Mouse (Mus musculus) intestine, postnatal 0 days (tissue): Measurements from ENCODE around the gene Slc6a9. TPM values are rescaled to one million over a fixed set of nuclear protein-coding genes. Genes with fewer than 3 reads are reported as not detected.

ENCODE experiments used
- ATAC-seq: fragments of 200-750 bp; cut with Nextera tagmentation; 2 replicates; pipeline ENCODE4 v1.8.0; 2017; ENCODE audit warnings: mild to moderate bottlenecking, moderate TSS enrichment, moderate library complexity
- H3K27ac ChIP-seq: fragments of 300-500 bp; sonication (generic); 2 replicates; pipeline ENCODE4 v1.5.1; 2014; ENCODE audit warnings: mild to moderate bottlenecking, low read depth, low read length, moderate library complexity
- H3K27me3 ChIP-seq: fragments of 300-500 bp; sonication (generic); replicated peaks from 2 replicates; pipeline ENCODE4 v1.6.1; 2014; ENCODE audit warnings: low read length, mixed read lengths; ENCODE audit not compliant: control insufficient read depth, insufficient read depth
- H3K36me3 ChIP-seq: fragments of 300-500 bp; sonication (generic); 2 replicates; pipeline ENCODE4 v1.6.1; 2014; ENCODE audit warnings: mild to moderate bottlenecking, moderate library complexity; ENCODE audit not compliant: control insufficient read depth, insufficient read depth
- H3K4me1 ChIP-seq: fragments of 300-500 bp; sonication (generic); replicated peaks from 2 replicates; pipeline ENCODE4 v1.6.1; 2014; ENCODE audit warnings: antibody characterized with exemption, low read length, mixed read lengths; ENCODE audit not compliant: control insufficient read depth, insufficient read depth
- H3K4me2 ChIP-seq: fragments of 300-500 bp; sonication (generic); replicated peaks from 2 replicates; pipeline ENCODE4 v1.6.1; 2014; ENCODE audit warnings: low read depth, mild to moderate bottlenecking, moderate library complexity
- H3K4me3 ChIP-seq: fragments of 300-500 bp; sonication (generic); 2 replicates; pipeline ENCODE4 v1.5.1; 2014; ENCODE audit warnings: low read depth, low read length
- H3K9ac ChIP-seq: fragments of 300-500 bp; sonication (generic); 2 replicates; pipeline ENCODE4 v1.6.1; 2014; ENCODE audit warnings: mild to moderate bottlenecking, low read depth, low read length
- H3K9me3 ChIP-seq: fragments of 300-500 bp; sonication (generic); 2 replicates; pipeline ENCODE4 v1.6.1; 2016; ENCODE audit warnings: mixed run types; ENCODE audit not compliant: control insufficient read depth
- CTCF ChIP-seq: sonication (generic); IDR thresholded peaks from 2 replicates; pipeline ENCODE4 v1.5.1; 2016; ENCODE audit warnings: low read depth, mild to moderate bottlenecking, control low read depth, antibody characterized with exemption, moderate library complexity
- WGBS: fragments of 180-500 bp; shearing (Covaris S2); extraction: QIAGEN DNeasy Blood & Tissue Kit; methylation state at CpG from one replicate; pipeline ENCODE4 v1.1.7; 2014; 5-methylcytosine and 5-hydroxymethylcytosine counted together
- polyA plus RNA-seq: library from polyadenylated mRNA; unstranded; fragments of >200 nt; fragmentation: Nextera tagmentation; extraction: Ambion mirVana; gene quantifications from 2 replicates; pipeline ENCODE4 v1.2.1, GENCODE M21; 2015

Gene Slc6a9
- polyA plus RNA-seq, 1 experiment from 2014 or later = 4.9 TPM

DNA sequence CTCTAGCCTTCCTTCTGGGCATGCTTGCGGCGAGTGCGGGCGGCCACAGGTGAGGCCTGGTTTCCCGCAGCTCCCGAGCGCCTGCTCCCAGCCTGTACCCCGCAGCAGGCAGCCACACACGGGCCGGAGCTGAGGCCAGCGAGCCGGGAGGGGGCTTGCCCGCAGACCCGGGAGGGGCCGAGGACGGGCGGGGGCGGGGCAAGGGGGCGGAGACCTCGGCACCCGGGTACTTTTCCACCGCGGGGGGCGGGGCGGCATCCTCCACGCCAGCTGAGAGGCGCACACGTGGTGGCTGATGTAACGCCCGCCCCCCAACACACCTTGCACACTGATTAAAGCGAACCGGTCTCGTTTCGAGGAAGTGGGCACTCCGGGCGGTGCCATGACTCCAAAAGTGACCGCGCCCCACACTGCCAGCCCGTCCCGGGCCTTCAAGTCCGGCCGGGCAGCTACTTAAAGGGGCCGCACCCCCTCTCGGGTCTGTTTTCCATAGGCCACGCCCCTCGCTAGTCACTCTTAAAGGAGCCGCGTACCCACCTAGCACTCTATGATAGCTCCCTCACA, 2.0 kb downstream of the Slc6a9 start:
- Histone ChIP-seq H3K4me1 (no peaks in the 10 kb centered on the region; the same call in 1 of the 2 replicates), H3K4me2 (peak overlapping the region; percentile 99), H3K36me3 (no peaks in the 10 kb centered on the region), H3K4me3 (peak overlapping the region; percentile 78), H3K9me3 (no peaks in the 10 kb centered on the region), H3K9ac (peak overlapping the region; percentile 48), H3K27me3 (0 out of 2 replicates have a peak, but pooled peaks cover 3% of the 10 kb centered on the region), H3K27ac (peak overlapping the region; percentile 81)
- no peak for TF ChIP-seq CTCF
- ATAC-seq = peak; percentile 85
- under 1% methylated on average over 47 of the region's 48 CpGs for WGBS

DNA sequence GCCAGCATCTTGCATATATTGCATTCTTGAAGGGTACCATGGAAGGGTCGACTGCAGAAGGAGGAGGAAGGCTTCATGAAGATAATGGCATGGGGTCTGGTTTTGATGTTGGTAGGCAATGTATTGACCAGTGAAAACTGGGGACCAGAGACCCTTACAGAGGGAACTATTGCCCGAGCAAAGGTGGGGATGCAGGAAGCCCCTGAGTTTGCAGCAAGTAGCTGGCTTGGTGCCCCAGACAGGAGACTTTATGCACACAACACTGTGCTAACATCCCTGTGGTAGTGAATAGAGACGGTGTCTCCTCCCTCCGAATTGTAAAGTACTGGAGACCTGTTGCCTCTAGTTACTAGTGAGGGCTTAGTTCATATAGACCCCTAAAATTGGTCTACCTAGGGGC, 3.0 kb downstream of the Slc6a9 start:
- Histone ChIP-seq H3K9me3 (no peaks in the 10 kb centered on the region), H3K4me2 (no peak overlapping the region), H3K27ac (no peak overlapping the region), H3K4me1 (no peaks in the 10 kb centered on the region), H3K36me3 (no peaks in the 10 kb centered on the region), H3K27me3 (0 out of 2 replicates have a peak, but pooled peaks cover 3% of the 10 kb centered on the region), H3K4me3 (no peak overlapping the region), H3K9ac (no peak overlapping the region)
- TF ChIP-seq CTCF = no peak
- ATAC-seq = no peak
- 75% methylated on average over 4 of the region's 4 CpGs for WGBS

DNA sequence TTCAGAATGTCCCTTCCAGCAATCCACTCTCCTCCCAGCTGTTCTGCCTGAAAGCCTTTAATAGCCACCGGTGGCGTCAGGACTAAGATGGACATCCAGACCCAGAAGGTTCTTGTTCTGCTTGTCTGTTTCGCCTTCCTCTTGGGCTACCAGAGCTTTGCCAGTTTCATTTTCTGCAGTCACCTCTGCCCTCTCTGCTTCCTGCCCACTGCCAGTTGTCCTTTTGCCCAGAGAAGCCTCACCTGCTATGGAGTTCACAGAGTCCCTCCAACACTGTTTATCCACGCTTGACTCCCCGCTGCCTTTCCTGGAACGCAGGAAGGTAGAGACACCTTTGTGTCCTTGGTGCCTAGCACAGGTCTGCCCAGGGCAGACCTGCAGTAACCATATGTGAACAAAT, 5.1 kb downstream of the Slc6a9 start:
- Histone ChIP-seq H3K4me3 (no peak overlapping the region), H3K27ac (no peak overlapping the region), H3K9me3 (no peaks in the 10 kb centered on the region), H3K27me3 (0 out of 2 replicates have a peak, but pooled peaks cover 3% of the 10 kb centered on the region), H3K36me3 (no peaks in the 10 kb centered on the region), H3K9ac (no peak overlapping the region), H3K4me1 (no peaks in the 10 kb centered on the region), H3K4me2 (no peak overlapping the region)
- no peak for ATAC-seq
- TF ChIP-seq CTCF = no peak
- 68% methylated on average over 6 of the region's 6 CpGs for whole genome bisulfite sequencing

DNA sequence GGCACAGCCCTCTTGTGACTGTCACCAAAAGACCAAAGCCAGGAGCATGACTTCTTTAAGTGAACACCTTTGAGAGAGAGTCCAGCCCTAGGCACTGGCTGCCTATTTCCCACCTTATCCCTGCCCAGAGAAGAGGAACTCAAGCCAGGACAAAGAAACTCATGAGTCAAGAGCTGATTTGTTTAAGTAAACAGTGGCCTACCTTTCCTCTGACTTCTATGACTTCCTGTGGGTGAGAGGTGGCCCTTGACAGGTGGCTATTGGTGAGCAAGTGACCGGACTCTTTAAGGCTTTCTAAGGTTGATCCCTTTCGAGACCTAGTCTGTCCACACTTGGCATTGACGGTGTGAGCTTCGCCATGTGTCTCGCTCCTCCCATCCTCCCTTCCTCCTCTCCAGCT, 6.5 kb downstream of the Slc6a9 start:
- no peak for TF ChIP-seq CTCF
- Histone ChIP-seq H3K4me1 (no peaks in the 10 kb centered on the region), H3K4me2 (no peak overlapping the region), H3K27ac (no peak overlapping the region), H3K9me3 (no peaks in the 10 kb centered on the region), H3K9ac (no peak overlapping the region), H3K4me3 (no peak overlapping the region), H3K27me3 (no peaks in the 10 kb centered on the region), H3K36me3 (no peaks in the 10 kb centered on the region)
- no peak for ATAC-seq
- WGBS = 95% methylated on average over 5 of the region's 5 CpGs

DNA sequence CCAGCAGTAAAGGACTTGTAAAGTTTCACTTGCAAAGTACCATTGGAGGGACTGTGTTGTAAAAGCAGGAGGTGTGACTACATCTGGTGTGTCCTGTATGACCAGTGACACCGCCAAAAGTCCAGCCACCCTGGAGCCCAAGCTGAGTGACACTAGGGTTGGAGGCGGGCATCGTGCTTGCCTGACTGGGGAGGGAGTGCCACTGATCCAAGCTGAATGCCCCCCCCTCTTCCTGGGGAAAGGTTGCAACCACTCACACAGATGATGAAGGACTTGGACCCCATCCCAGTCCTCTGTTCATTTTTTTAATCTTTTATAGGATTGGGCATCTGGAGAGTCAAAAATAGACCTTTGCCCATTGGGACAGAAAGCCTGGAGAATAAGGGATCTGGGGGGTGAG, 7.3 kb downstream of the Slc6a9 start:
- no peak overlapping the region for H3K27ac ChIP-seq
- H3K27me3 ChIP-seq = no peaks in the 10 kb centered on the region
- ATAC-seq = no peak
- H3K9ac ChIP-seq = no peak overlapping the region
- no peak overlapping the region for H3K4me2 ChIP-seq
- TF ChIP-seq CTCF = no peak
- no peaks in the 10 kb centered on the region for H3K9me3 ChIP-seq
- 66% methylated on average over 3 of the region's 3 CpGs for WGBS
- no peak overlapping the region for H3K4me3 ChIP-seq
- no peaks in the 10 kb centered on the region for H3K4me1 ChIP-seq
- no peaks in the 10 kb centered on the region for H3K36me3 ChIP-seq

DNA sequence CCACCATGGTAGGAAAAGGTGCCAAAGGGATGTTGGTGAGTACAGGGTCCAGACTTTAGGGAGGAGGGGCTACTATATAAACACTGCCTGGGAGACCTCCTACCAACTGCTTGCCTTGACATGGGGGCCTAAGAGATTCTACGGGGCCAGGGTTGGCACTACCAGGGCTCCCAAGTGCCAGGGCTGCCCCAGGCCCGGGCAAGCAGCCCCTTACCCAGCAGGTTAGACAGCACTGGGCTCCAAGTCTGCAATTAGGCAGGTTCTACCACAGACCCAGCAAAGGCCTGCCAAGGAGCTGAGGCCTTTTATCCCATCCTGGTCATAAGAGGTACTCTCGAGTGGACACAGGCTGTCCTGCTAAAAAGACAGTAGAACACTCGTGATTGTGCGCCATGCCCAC, 8.8 kb downstream of the Slc6a9 start:
- no peak for TF ChIP-seq CTCF
- H3K4me1 ChIP-seq = no peaks in the 10 kb centered on the region
- no peaks in the 10 kb centered on the region for H3K27me3 ChIP-seq
- no peak overlapping the region for H3K27ac ChIP-seq
- 87% methylated on average over 5 of the region's 5 CpGs for WGBS
- no peak overlapping the region for H3K4me2 ChIP-seq
- ATAC-seq = no peak
- no peak overlapping the region for H3K4me3 ChIP-seq
- no peaks in the 10 kb centered on the region for H3K9me3 ChIP-seq
- H3K9ac ChIP-seq = no peak overlapping the region
- no peaks in the 10 kb centered on the region for H3K36me3 ChIP-seq

DNA sequence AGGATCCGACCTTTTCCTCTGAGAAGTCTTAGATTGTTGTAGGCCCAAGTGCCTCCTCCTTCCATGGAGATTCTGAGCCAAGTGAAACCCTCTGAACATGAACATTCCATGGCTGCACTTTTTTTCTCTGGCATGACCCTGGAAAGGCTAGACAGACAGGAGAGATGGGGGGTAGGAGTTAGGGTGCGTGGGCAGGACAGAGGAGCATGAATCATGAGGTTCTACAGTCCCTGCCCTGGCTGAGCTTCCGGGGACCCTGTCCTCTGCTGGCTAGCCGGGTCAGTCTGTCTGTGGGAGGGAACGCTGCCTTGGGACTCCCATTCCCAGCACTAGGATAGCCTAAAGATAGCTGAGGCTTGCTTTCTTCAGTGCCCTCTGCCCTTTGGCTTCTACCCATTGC, 10.2 kb downstream of the Slc6a9 start:
- H3K4me1 ChIP-seq = no peaks in the 10 kb centered on the region

More for the DNA sequence above, 10.2 kb downstream of the Slc6a9 start:
- TF ChIP-seq CTCF = no peak
- Histone ChIP-seq H3K36me3 (no peaks in the 10 kb centered on the region), H3K9me3 (no peaks in the 10 kb centered on the region), H3K9ac (no peak overlapping the region), H3K4me2 (no peak overlapping the region), H3K27me3 (no peaks in the 10 kb centered on the region), H3K27ac (no peak overlapping the region), H3K4me3 (no peak overlapping the region)
- 86% methylated on average over 5 of the region's 5 CpGs for WGBS
- no peak for ATAC-seq
